Mouse (Mus musculus) bone marrow macrophage, adult 2 months (primary cell): ENCODE data around the gene C2cd4d. TPM values are rescaled to one million over a fixed set of nuclear protein-coding genes. Genes with fewer than 3 reads are reported as not detected.

Experiments used
- H3K27ac ChIP-seq: 2 replicates; pipeline ENCODE4 v1.5.1; 2012; ENCODE audit warnings: low read depth, low read length; ENCODE audit not compliant: insufficient read depth
- H3K4me1 ChIP-seq: 2 replicates; pipeline ENCODE4 v1.6.1; 2012; ENCODE audit warnings: low read length; ENCODE audit not compliant: control insufficient read depth, insufficient read depth
- H3K4me3 ChIP-seq: 2 replicates; pipeline ENCODE4 v1.5.1; 2012; ENCODE audit warnings: mild to moderate bottlenecking, low read length, moderate library complexity; ENCODE audit not compliant: insufficient read depth
- CTCF ChIP-seq: IDR thresholded peaks from 2 replicates; pipeline ENCODE4 v1.5.1; 2012; ENCODE audit warnings: low read depth, mild to moderate bottlenecking, low read length, moderate library complexity
- POLR2A ChIP-seq: IDR thresholded peaks from 2 replicates; pipeline ENCODE4 v1.6.1; 2012; ENCODE audit warnings: mild to moderate bottlenecking, low read depth, low read length, borderline replicate concordance
- polyA plus RNA-seq: library from polyadenylated mRNA; stranded (reverse); fragments of >200 nt; gene quantifications from 2 replicates; pipeline ENCODE4 v1.2.4, GENCODE M21; 2012; ENCODE audit not compliant: missing spikeins, insufficient read depth, insufficient read length

The C2cd4d gene
- polyA plus RNA-seq, 1 experiment: not detected

DNA sequence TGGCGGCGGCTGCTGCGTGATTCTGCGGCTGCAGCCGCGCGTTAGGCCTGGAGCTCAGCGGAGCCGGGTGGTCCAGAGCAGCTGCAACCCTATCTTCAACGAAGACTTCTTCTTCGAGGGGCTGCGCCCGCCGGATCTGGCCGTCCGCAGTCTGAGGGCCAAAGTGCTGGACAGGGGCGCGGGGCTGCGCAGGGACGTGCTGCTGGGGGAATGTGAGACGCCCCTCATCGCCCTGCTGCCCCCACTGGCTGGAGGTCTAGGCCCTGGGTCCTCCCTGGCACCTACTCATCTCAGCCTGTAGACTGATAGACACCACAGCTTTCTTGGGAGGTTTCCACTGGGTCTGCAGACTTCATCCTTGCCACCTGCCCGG, 1.9 kb downstream of the C2cd4d start:
- H3K4me3 ChIP-seq: no peak overlapping the region

DNA sequence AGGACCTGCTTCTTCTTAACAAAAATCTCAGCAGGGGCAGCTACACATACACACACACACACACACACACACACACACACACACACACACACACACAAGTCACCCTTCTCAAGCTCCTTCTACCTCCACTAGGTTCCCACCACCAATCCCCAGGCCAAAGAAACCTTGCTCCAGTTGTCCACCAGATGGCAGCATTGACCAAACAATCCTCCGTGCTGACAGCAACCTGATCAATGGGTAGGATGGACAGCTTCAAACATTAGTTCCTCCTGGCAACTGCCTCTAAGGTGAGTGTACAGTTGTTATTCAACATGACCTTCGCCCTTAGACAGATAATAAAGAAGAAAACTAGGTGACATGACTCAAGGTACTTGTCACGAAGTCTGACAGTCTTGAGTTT, 4.5 kb downstream of the C2cd4d start:
- Histone ChIP-seq H3K4me1 (no peaks in the 10 kb centered on the region), H3K4me3 (no peak overlapping the region), H3K27ac (no peak overlapping the region)
- TF ChIP-seq POLR2A: no peak
- peak; percentile 79 for TF ChIP-seq CTCF

More for the DNA sequence above, 1.9 kb downstream of the C2cd4d start:
- Histone ChIP-seq H3K4me1 (no peaks in the 10 kb centered on the region), H3K27ac (no peak overlapping the region)
- TF ChIP-seq POLR2A (no peak), CTCF (no peak)

DNA sequence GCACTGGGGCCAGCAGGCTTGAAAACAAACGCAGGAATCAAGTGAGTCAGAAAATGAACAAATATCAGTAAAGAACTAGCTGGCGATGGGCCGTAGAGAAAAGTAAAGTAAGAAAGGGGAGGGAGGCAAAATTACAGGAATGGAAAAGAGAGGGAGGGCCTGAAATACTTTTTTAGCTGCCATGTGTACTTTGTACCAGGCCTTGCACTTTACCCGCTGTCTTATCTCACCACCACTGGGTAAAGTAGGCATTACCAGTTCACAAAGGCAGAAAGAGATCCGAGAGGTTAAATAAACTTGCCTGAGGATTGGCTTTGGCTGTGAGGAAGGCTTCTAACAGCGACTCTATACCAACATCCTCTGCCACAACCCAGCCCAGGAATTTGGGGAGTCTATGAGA, 5.3 kb downstream of the C2cd4d start:
- Histone ChIP-seq H3K27ac (no peak overlapping the region), H3K4me3 (no peak overlapping the region), H3K4me1 (no peaks in the 10 kb centered on the region)
- TF ChIP-seq CTCF (no peak), POLR2A (no peak)

DNA sequence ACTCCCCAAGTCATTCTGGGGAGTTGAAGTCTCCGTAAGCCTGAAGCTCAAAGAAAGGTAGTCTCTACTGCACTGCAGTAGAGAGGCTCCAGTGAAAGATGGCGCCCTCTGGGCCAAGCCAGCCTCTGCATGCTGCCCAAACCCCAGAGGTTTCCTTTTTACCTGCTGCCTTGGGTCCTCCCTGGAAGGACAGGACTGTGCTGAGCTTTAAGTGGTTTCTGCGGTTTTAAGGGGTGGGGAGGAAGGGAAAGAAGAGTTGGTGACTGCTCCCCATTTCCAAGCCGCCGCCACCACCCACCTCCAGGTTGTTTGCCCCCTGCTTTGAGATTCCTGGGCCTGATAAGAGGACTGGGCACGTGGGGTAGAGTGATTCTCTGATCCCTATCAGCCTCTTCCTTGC, 6.4 kb downstream of the C2cd4d start:
- H3K4me3 ChIP-seq: no peak overlapping the region
- no peak overlapping the region for H3K27ac ChIP-seq
- no peaks in the 10 kb centered on the region for H3K4me1 ChIP-seq
- TF ChIP-seq CTCF: no peak

DNA sequence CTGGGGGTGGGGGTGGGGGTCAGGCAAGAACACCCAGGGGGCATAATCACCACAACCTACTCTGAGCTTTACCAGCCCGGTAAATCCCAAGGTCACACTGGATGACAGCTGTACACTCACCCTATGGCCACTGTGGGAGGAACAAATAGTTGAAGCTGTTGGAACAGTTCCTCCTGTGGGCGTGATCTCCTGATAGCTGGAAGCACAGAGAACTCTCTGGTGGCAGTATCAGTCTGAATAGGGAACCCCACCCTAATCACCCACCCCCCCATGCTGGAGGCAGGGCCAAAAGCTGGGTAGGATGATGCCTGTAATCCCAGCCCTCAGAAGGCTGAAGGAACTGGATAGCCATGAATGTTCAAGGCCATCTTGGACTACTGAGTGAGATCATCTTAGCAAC, 7.5 kb downstream of the C2cd4d start:
- H3K4me1 ChIP-seq: peaks cover 4% of the 10 kb centered on the region

DNA sequence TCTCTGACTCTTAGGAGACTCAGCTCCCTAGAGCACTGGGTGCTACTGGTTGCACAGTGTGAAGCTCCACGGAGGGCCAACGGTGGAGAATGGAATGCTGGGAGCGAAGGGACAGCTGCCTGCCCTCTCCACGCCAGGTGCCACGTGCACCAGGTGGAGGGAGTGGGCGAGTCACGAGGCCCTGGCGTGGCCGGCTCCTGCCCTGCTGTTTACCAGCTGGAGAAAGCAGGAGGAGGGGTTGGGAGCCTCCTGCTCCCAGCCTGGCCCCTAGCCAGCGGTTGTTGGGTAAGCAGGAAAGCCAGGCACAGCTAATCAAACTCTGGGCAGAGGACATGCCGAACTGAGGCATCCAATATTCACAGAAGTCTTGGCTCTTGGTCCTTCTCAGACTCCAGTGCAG, 9.4 kb downstream of the C2cd4d start:
- Histone ChIP-seq H3K27ac (no peak overlapping the region), H3K4me1 (peaks cover 10% of the 10 kb centered on the region), H3K4me3 (no peak overlapping the region)
- no peak for TF ChIP-seq POLR2A
- no peak for TF ChIP-seq CTCF

More for the DNA sequence above, 7.5 kb downstream of the C2cd4d start:
- no peak overlapping the region for H3K4me3 ChIP-seq
- TF ChIP-seq CTCF: no peak
- no peak for TF ChIP-seq POLR2A
- no peak overlapping the region for H3K27ac ChIP-seq

DNA sequence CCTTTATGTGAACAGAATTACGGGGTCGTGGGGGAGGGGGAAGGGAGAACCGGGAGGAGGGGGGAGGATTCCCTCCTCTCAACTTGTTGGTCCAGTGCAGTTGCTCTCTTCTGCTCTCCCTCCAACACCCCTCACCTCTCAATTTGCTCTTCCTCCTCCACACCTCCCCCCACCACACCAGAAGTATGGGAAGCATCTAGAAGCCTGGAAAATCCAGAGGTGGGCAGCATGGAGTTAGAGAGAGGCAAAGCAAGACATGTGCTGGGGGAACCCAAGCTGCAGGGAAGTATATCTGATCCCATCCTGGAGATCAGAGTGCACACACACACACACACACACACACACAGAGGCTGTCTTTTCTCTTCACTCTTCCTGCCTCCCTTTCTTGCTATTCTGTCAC, 9.8 kb downstream of the C2cd4d start:
- Histone ChIP-seq H3K27ac (no peak overlapping the region), H3K4me1 (peaks cover 10% of the 10 kb centered on the region), H3K4me3 (no peak overlapping the region)
- TF ChIP-seq CTCF: no peak
- TF ChIP-seq POLR2A: no peak

DNA sequence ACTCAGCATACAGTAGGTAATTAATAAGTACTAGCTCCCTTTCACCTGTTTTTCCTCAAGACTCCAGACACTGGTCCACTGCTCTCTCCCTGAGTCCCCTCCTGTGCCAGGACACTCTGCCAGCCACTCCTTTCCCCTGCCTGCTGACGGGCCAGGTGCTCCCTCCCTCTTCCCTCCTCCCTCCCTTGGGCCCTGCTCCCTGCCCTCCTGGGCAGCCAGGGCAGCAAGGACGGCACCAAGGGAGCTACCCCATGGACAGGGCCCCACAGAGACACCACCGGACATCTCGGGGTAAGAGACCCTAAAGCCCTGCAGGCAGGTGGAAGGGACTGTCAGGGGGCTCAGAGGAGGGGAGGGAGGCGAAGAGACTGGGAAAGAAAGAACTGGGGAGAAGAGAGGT, 10.4 kb downstream of the C2cd4d start, which contains the start of gene Rorc:
Gene Rorc (plus strand): TSS at position 154 of the 400 bp plus-strand sequence.
- no peak within 1 kb of the TSS for H3K4me3 ChIP-seq
- peaks cover 10% of the 10 kb centered on the region for H3K4me1 ChIP-seq
- TF ChIP-seq POLR2A: no peak
- no peak for TF ChIP-seq CTCF
- no peak within 1 kb of the TSS for H3K27ac ChIP-seq

DNA sequence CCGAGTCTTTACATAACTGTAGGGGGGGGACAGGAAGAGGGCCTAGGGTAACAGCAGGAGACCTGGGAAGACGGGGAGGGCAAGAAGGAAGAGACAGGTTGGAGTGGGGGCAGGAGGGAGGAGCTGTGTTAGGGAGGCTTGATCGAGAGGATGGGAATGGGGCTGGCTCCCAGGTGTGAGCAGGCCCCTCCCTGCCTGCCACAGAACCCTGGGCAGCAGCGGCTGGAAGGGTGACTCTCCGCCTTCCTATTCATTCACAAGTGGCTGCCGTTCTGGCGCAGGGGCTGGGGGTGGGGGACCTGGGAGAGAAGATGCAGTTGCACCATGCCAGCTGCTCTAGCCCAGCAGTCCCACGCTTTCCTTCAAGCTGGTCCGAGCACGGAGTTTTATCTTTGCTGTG, 10.9 kb downstream of the C2cd4d start:
- Histone ChIP-seq H3K4me1 (peaks cover 10% of the 10 kb centered on the region), H3K4me3 (no peak overlapping the region), H3K27ac (no peak overlapping the region)
- TF ChIP-seq CTCF: no peak
- no peak for TF ChIP-seq POLR2A

DNA sequence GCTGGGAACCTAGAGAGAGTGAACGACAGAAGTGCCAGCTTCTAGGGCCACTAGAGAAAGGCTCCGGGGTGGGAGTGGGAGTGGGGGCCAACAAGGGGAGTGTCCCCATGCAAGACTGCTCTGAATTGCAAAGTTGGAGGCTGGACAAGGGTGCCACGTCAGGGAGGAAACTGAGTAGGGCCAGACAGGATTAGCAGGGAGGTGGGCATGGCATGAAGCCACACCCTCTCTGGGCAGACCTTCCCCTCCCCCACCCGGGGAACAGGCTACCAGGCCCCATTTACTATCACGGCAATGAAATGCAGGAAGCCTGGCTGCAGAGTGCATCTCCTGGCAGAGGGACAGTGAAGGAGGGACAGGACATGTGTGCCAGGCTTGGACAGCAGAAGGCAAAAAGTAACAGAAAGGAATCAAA, 11.4 kb downstream of the C2cd4d start:
- no peak for TF ChIP-seq POLR2A
- TF ChIP-seq CTCF: no peak
- no peak overlapping the region for H3K4me3 ChIP-seq
- H3K4me1 ChIP-seq: peaks cover 10% of the 10 kb centered on the region
- no peak overlapping the region for H3K27ac ChIP-seq

DNA sequence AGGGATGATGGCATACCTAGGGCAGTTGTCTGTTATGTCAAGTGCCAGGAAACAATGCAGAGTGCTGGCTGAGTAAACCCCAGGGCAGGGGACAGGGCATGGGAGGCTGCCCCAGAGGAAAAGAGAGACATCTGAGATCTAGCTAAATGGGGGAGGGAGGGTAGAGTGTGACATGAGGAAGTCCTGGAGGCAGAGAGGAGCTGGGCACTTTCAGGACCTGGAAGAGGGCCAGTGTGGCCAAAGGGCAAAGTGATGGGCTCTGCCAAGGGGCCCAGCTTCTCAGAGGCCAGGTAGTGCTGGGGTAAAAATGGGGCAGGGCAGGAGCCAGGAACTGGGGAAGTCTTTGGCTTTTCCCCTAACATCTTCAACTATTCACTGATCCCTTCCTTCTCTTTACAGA, 12.4 kb downstream of the C2cd4d start:
- TF ChIP-seq POLR2A (no peak), CTCF (no peak)
- peaks cover 13% of the 10 kb centered on the region for H3K4me1 ChIP-seq
- H3K27ac ChIP-seq: no peak overlapping the region
- H3K4me3 ChIP-seq: no peak overlapping the region
